Mouse (Mus musculus) ovary, postnatal 10 days (tissue): ENCODE data around the gene Dgat2.
A peak's percentile ranks its signal among the peaks of the same experiment; 100 is the strongest.

Source experiments
- DNase-seq: peaks from one replicate; pipeline ENCODE4 v3.0.0; 2022; ENCODE audit warnings: low spot score

Gene Dgat2

GRCm38 (mm10) chr7:99182432-99183172, at the start of gene Dgat2:
TSS of gene Dgat2 (minus strand) at chr7:99182719.
- DNase-seq = peak; percentile 96

GRCm38 (mm10) chr7:99230061-99230747, 47.7 kb upstream of the Dgat2 start:
- no peak for DNase-seq

- DNase-seq = no peak
Measured at GRCm38 (mm10) chr7:99229411-99229810, 46.9 kb upstream of the Dgat2 start.

- no peak for DNase-seq
Measured at GRCm38 (mm10) chr7:99228825-99229224, 46.3 kb upstream of the Dgat2 start.

GRCm38 (mm10) chr7:99227267-99227666, 44.7 kb upstream of the Dgat2 start:
- no peak for DNase-seq

GRCm38 (mm10) chr7:99226662-99227061, 44.1 kb upstream of the Dgat2 start:
- no peak for DNase-seq

GRCm38 (mm10) chr7:99225421-99225820, 42.9 kb upstream of the Dgat2 start:
- no peak for DNase-seq

- DNase-seq = no peak
Measured at GRCm38 (mm10) chr7:99224648-99225190, 42.2 kb upstream of the Dgat2 start.

- DNase-seq = no peak
Measured at GRCm38 (mm10) chr7:99224225-99224624, 41.7 kb upstream of the Dgat2 start.

GRCm38 (mm10) chr7:99217338-99218074, 35.0 kb upstream of the Dgat2 start:
- no peak for DNase-seq

GRCm38 (mm10) chr7:99215347-99215855, 32.9 kb upstream of the Dgat2 start:
- DNase-seq = no peak

GRCm38 (mm10) chr7:99214621-99215185, 32.2 kb upstream of the Dgat2 start:
- no peak for DNase-seq

GRCm38 (mm10) chr7:99213686-99214085, 31.2 kb upstream of the Dgat2 start:
- no peak for DNase-seq

- DNase-seq = no peak
Measured at GRCm38 (mm10) chr7:99213056-99213455, 30.5 kb upstream of the Dgat2 start.

GRCm38 (mm10) chr7:99208704-99209103, 26.2 kb upstream of the Dgat2 start:
- DNase-seq = no peak

- DNase-seq = no peak
Measured at GRCm38 (mm10) chr7:99206364-99206763, 23.8 kb upstream of the Dgat2 start.

- no peak for DNase-seq
Measured at GRCm38 (mm10) chr7:99202163-99202562, 19.6 kb upstream of the Dgat2 start.

GRCm38 (mm10) chr7:99200290-99200689, 17.8 kb upstream of the Dgat2 start:
- DNase-seq = no peak

- DNase-seq = no peak
Measured at GRCm38 (mm10) chr7:99199451-99200175, 17.1 kb upstream of the Dgat2 start.

- DNase-seq = no peak
Measured at GRCm38 (mm10) chr7:99198811-99199210, 16.3 kb upstream of the Dgat2 start.

- no peak for DNase-seq
Measured at GRCm38 (mm10) chr7:99194511-99194910, 12.0 kb upstream of the Dgat2 start.
